Mouse (Mus musculus): Measurements from ENCODE around the gene Hexim2. TPM values are rescaled to one million over a fixed set of nuclear protein-coding genes. Genes with fewer than 3 reads are reported as not detected.
A peak's percentile ranks its signal among the peaks of the same experiment; 100 is the strongest.

Gene Hexim2
- 9.6 and 13.4 TPM in 2 replicates for polyA plus RNA-seq (2014; fragmentation: Nextera tagmentation; extraction: Ambion mirVana)

- peak within 1 kb of the TSS; percentile 94 for H3K4me2 ChIP-seq (ENCODE audit: low read length)
- no peaks in the 10 kb centered on the region for H3K27me3 ChIP-seq (replicated peaks; ENCODE audit: control insufficient read depth, insufficient read depth, low read length)
- peak within 1 kb of the TSS; percentile 98 for H3K27ac ChIP-seq (ENCODE audit: low read depth, low read length)
- peaks cover 5% of the 10 kb centered on the region; the same call in 1 of the 2 replicates for H3K36me3 ChIP-seq (ENCODE audit: control insufficient read depth, insufficient read depth, low read length)
- peak; percentile 79 for DNase-seq (ENCODE audit: low spot score)
- peak within 1 kb of the TSS; percentile 100 for H3K9ac ChIP-seq (ENCODE audit: low read length)
- H3K4me1 ChIP-seq (ENCODE audit: control insufficient read depth, insufficient read depth, low read length) = peaks cover 21% of the 10 kb centered on the region
- H3K9me3 ChIP-seq (replicated peaks; ENCODE audit: control insufficient read depth, low read length) = no peaks in the 10 kb centered on the region
- ATAC-seq = peak; percentile 55
- peak within 1 kb of the TSS; percentile 94 for H3K4me3 ChIP-seq (ENCODE audit: low read depth, low read length)
- WGBS = 1% methylated on average over 36 of the region's 39 CpGs
Observed at GRCm38 (mm10) chr11:103131701-103132575, at the start of gene Hexim2. Gene Hexim2, plus strand, starts transcription at chr11:103132429.

DNA sequence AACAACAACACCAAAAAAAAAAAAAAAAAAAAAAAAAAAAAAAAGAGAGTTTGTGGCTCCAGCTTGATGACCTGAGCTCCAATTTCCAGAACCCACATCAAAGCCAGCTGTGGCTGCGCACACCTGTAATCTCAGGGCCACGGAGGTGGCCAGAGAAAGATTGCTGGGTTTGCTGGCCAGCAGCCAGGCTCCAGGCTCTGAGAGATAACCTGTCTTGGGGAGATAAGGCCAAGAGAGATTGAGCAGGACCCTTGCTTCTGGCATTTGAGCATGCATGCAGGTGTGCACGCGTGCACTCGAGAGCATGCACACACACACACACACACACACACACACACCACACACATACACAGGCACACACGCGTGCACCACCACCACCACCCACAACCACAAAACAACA lies 38.9 kb upstream of the Hexim2 start:
- Histone ChIP-seq H3K36me3 (ENCODE audit: control insufficient read depth, insufficient read depth, low read length) (no peaks in the 10 kb centered on the region), H3K4me3 (ENCODE audit: low read depth, low read length) (no peak overlapping the region), H3K27ac (ENCODE audit: low read depth, low read length) (no peak overlapping the region), H3K4me2 (ENCODE audit: low read length) (no peak overlapping the region), H3K9me3 (replicated peaks; ENCODE audit: control insufficient read depth, low read length) (no peaks in the 10 kb centered on the region), H3K4me1 (ENCODE audit: control insufficient read depth, insufficient read depth, low read length) (no peaks in the 10 kb centered on the region), H3K9ac (ENCODE audit: low read length) (no peak overlapping the region), H3K27me3 (replicated peaks; ENCODE audit: control insufficient read depth, insufficient read depth, low read length) (no peaks in the 10 kb centered on the region)
- no peak for ATAC-seq
- 96% methylated on average over 7 of the region's 7 CpGs for WGBS
- DNase-seq (ENCODE audit: low spot score) = no peak

DNA sequence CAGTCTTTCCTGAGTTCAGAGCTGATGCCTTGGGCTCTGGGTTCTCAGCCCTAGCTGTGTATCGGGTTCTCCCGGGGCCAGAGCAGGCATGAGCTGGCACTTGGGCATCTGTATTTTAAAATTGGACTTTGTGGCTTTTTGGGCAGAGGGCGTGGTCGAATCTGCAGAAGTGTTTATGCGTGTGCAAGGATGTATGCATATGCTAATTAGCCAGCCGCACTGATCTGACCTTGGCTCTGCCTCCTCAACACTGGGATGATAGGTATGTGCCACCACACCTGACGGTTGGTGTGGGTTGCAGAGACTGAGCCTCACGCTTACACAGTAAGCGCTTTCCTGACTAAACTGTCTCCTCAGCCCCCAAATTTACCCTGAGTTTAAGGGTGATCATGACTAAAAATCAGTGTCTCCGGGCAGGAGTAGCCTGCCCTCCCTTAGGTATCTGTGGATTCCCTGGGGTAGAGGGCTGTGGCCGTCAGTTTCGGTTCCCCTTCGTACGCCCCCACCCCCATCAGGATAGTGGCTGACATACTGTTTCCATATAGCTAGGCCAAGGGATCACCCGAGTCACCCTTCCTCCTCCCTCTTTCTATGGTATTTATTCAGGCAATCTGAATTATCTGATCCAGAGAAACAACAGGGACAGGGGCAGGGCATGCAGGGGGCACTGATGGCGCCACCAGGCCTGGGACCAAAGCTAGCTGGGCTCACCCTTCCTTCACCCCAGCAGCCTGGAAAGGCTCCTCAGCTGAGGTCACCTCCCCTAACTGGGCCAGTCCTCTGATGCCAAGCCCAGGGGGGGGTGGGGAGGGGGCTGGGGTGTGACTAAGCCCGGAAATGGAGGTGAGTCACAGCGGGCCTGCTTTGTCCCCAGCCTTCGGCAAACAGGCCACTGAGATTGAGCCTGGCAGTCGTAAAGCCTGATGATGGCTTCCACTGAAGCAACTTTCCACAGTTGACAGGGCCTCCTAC lies 38.1 kb upstream of the Hexim2 start:
- Histone ChIP-seq H3K36me3 (ENCODE audit: control insufficient read depth, insufficient read depth, low read length) (no peaks in the 10 kb centered on the region), H3K9me3 (replicated peaks; ENCODE audit: control insufficient read depth, low read length) (no peaks in the 10 kb centered on the region), H3K4me3 (ENCODE audit: low read depth, low read length) (no peak overlapping the region), H3K4me2 (ENCODE audit: low read length) (no peak overlapping the region), H3K4me1 (ENCODE audit: control insufficient read depth, insufficient read depth, low read length) (no peaks in the 10 kb centered on the region; the same call in 1 of the 2 replicates), H3K27ac (ENCODE audit: low read depth, low read length) (no peak overlapping the region), H3K9ac (ENCODE audit: low read length) (no peak overlapping the region), H3K27me3 (replicated peaks; ENCODE audit: control insufficient read depth, insufficient read depth, low read length) (peaks cover 4% of the 10 kb centered on the region; the same call in 1 of the 2 replicates)
- ATAC-seq = no peak
- DNase-seq (ENCODE audit: low spot score) = no peak
- WGBS = 76% methylated on average over 20 of the region's 20 CpGs

GRCm38 (mm10) chr11:103095107-103095670 lies 37.0 kb upstream of the Hexim2 start:
- no peak overlapping the region for H3K4me3 ChIP-seq (ENCODE audit: low read depth, low read length)
- H3K9ac ChIP-seq (ENCODE audit: low read length) = no peak overlapping the region

GRCm38 (mm10) chr11:103095801-103096200 lies 36.4 kb upstream of the Hexim2 start:
- ATAC-seq (no peak), DNase-seq (ENCODE audit: low spot score) (no peak)
- Histone ChIP-seq H3K9ac (ENCODE audit: low read length) (no peak overlapping the region), H3K4me2 (ENCODE audit: low read length) (no peak overlapping the region), H3K27me3 (replicated peaks; ENCODE audit: control insufficient read depth, insufficient read depth, low read length) (peaks cover 18% of the 10 kb centered on the region), H3K4me1 (ENCODE audit: control insufficient read depth, insufficient read depth, low read length) (no peaks in the 10 kb centered on the region; the same call in 1 of the 2 replicates), H3K9me3 (replicated peaks; ENCODE audit: control insufficient read depth, low read length) (no peaks in the 10 kb centered on the region), H3K27ac (ENCODE audit: low read depth, low read length) (no peak overlapping the region), H3K4me3 (ENCODE audit: low read depth, low read length) (no peak overlapping the region), H3K36me3 (ENCODE audit: control insufficient read depth, insufficient read depth, low read length) (no peaks in the 10 kb centered on the region)
- 80% methylated on average over 6 of the region's 6 CpGs for WGBS

More at GRCm38 (mm10) chr11:103095107-103095670, 37.0 kb upstream of the Hexim2 start:
- ATAC-seq = no peak
- Histone ChIP-seq H3K4me1 (ENCODE audit: control insufficient read depth, insufficient read depth, low read length) (no peaks in the 10 kb centered on the region; the same call in 1 of the 2 replicates), H3K4me2 (ENCODE audit: low read length) (no peak overlapping the region), H3K27me3 (replicated peaks; ENCODE audit: control insufficient read depth, insufficient read depth, low read length) (peaks cover 12% of the 10 kb centered on the region; the same call in 1 of the 2 replicates), H3K27ac (ENCODE audit: low read depth, low read length) (no peak overlapping the region), H3K9me3 (replicated peaks; ENCODE audit: control insufficient read depth, low read length) (no peaks in the 10 kb centered on the region), H3K36me3 (ENCODE audit: control insufficient read depth, insufficient read depth, low read length) (no peaks in the 10 kb centered on the region)
- no peak for DNase-seq (ENCODE audit: low spot score)
- 53% methylated on average over 9 of the region's 9 CpGs for WGBS

DNA sequence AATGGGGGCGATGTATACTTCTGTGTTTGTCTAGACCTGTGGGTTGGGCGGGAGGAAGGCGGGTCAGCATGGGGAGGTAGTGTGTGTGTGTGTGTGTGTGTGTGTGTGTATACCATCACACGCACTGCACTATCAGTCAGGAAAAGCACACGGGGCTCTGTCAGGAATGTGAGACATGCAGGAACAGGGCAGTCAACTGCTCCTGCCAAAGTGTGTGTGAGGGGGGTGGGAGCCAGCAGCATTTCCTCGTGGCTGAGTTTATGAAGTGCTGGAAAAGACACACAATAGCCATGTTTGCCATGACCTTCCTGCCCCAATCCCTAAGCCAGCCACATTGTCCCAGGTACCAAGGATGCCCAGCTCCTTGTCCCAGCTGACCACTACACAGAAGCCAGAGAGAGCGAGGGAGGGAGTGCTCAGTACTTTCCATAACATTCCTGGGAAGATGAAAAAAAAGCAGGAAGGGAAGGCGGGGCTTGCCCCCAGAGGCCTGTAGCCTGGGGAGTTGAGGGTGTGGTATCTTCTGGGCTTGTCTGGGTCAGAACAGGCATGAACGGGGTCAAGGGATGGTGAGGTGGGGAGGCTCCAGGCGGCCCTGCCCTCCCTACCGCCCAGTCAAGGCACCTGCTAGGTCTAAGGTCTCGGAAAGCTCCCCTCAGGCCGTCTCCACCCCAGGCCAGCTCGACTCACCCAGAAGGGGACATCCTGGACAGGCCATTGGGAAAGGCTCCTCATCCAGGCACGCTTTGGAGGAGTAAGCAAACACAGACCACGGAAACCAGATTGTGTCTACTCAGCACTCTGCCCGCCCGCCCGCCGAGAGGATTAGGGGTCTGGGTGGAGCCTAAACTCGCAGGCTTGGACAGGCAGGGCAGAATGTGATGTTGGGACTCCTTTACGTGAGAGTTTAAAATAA lies 35.0 kb upstream of the Hexim2 start:
- no peak for DNase-seq (ENCODE audit: low spot score)
- peaks cover 29% of the 10 kb centered on the region for H3K27me3 ChIP-seq (replicated peaks; ENCODE audit: control insufficient read depth, insufficient read depth, low read length)

DNA sequence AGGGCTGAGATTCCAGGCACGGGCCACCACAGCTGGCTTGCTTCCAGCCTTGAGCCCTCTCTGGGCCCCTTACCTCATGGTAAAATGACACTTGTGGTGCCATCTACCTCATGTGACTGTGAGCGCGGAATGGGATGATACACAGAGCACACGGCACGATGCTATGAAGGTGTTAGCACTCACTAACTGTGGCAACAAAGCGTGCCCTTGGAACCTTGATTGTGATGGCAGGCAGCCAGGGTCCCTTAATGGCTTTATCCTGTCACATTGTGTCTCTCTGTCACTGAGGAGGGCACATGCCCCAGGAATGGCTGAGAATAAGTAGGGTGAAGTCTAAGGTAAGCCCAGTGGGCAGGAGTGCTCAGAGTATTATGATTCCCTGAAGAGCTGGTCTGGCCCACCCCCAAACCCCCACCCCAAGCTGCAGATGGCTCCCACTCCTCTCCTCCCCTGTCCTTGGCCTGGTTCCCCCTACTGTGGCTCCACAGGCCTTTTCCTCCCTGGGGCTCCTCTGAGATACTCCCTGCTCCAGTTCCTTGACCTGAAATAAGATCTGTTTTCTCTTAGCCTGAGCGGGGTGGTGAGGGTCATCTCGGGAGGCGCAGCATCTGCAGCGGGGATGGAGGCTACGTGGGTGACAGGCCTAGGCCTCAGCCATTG lies 33.6 kb upstream of the Hexim2 start:
- Histone ChIP-seq H3K4me3 (ENCODE audit: low read depth, low read length) (no peak overlapping the region), H3K9me3 (replicated peaks; ENCODE audit: control insufficient read depth, low read length) (no peaks in the 10 kb centered on the region), H3K4me2 (ENCODE audit: low read length) (no peak overlapping the region), H3K27ac (ENCODE audit: low read depth, low read length) (no peak overlapping the region), H3K36me3 (ENCODE audit: control insufficient read depth, insufficient read depth, low read length) (no peaks in the 10 kb centered on the region), H3K27me3 (replicated peaks; ENCODE audit: control insufficient read depth, insufficient read depth, low read length) (peaks cover 29% of the 10 kb centered on the region), H3K4me1 (ENCODE audit: control insufficient read depth, insufficient read depth, low read length) (peaks cover 12% of the 10 kb centered on the region; the same call in 1 of the 2 replicates), H3K9ac (ENCODE audit: low read length) (no peak overlapping the region)
- no peak for ATAC-seq
- DNase-seq (ENCODE audit: low spot score) = no peak
- 66% methylated on average over 11 of the region's 11 CpGs for WGBS

More for the DNA sequence above, 35.0 kb upstream of the Hexim2 start:
- Histone ChIP-seq H3K4me2 (ENCODE audit: low read length) (no peak overlapping the region), H3K4me3 (ENCODE audit: low read depth, low read length) (no peak overlapping the region), H3K36me3 (ENCODE audit: control insufficient read depth, insufficient read depth, low read length) (no peaks in the 10 kb centered on the region), H3K9me3 (replicated peaks; ENCODE audit: control insufficient read depth, low read length) (no peaks in the 10 kb centered on the region), H3K9ac (ENCODE audit: low read length) (no peak overlapping the region), H3K27ac (ENCODE audit: low read depth, low read length) (no peak overlapping the region), H3K4me1 (ENCODE audit: control insufficient read depth, insufficient read depth, low read length) (peaks cover 9% of the 10 kb centered on the region; the same call in 1 of the 2 replicates)
- ATAC-seq = no peak
- 25% methylated on average over 22 of the region's 22 CpGs for WGBS

All from forebrain, embryonic 14.5 days (tissue).